Mouse (Mus musculus): Measurements from ENCODE around the gene Plpp7. TPM values are rescaled to one million over a fixed set of nuclear protein-coding genes. Genes with fewer than 3 reads are reported as not detected.

Gene Plpp7
- polyA plus RNA-seq, 2 experiments, result 1.1 to 1.4 TPM

DNA sequence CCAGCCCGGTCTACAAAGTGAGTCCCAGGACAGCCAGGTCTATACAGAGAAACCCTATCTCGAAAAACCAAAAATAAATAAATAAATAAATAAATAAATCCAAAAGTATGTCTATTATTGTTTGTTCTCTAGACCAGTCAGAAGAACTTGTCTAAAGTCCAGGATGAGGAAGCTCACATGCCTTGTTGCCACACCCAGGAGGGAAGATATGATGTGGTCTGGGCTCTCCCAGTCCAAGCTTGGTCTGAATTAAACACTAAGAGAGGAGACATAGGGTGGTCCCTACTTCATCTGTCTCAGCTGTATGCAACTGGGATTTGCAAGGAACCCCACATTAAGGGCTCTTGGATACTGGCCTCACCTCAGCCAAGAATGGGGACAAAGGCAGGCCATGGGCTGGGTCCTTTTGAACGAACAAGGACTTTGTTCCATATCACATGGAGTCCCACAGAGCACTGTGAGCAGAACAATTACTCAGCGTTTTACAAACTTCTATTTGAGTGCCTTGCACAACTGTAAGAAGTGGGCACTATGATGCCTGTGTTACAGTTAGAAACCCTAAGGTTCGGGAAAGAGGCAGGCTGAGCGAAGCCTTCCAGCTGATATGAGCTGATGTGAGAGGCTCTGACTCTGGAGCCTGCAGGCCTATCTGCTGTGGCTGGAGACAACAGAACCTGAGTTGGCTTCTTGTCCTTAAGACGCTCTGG, 1.2 kb upstream of the Plpp7 start:
- 57% methylated on average over 7 of the region's 7 CpGs for WGBS (ENCODE audit: insufficient replicate concordance)
- no peak overlapping the region; the same call in 1 of the 2 replicates for H3K27ac ChIP-seq
- H3K9me3 ChIP-seq (ENCODE audit: control insufficient read depth, low read length), result no peaks in the 10 kb centered on the region
- no peak overlapping the region; the same call in 1 of the 2 replicates for H3K9ac ChIP-seq (replicated peaks)
- peaks cover 14 to 18% of the 10 kb centered on the region in 2 experiments for H3K4me1 ChIP-seq (replicated peaks; ENCODE audit: control insufficient read depth in 2 of 2, insufficient read depth in 2 of 2, low read length in 1 of 2)
- ATAC-seq (ENCODE audit: insufficient read depth) (0 out of 2 replicates have a peak, but pooled peaks have one; percentile 25), DNase-seq (ENCODE audit: low read depth in 3 of 3, low spot score in 3 of 3) (no peak)
- H3K4me2 ChIP-seq (ENCODE audit: low read depth), result no peak overlapping the region
- no peak overlapping the region for H3K4me3 ChIP-seq (ENCODE audit: insufficient read depth in 1 of 2, low read depth in 2 of 2, low read length in 2 of 2)
- TF ChIP-seq EP300 (IDR thresholded peaks at IDR 0.05; ENCODE audit: low read depth), result no peak
- TF ChIP-seq CTCF (IDR thresholded peaks at IDR 0.05; ENCODE audit: low read depth), result no peak
- no peaks in the 10 kb centered on the region for H3K27me3 ChIP-seq (ENCODE audit: control insufficient read depth, insufficient read depth, low read length)
- H3K36me3 ChIP-seq (replicated peaks; ENCODE audit: control insufficient read depth, insufficient read depth, low read depth), result no peaks in the 10 kb centered on the region

DNA sequence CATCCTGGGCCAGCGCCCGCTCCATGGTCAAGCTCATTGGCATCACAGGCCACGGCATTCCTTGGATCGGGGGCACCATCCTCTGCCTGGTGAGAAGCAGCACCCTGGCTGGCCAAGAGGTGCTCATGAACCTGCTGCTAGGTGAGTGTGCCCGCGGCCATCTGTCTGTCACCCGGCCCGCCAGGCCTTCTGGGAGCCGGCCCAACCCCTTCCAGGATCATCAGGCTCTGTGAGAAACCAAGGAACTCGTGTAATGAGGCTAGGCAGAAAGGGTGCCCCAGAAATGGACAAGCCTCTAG, 743 bp downstream of the Plpp7 start:
- 76% methylated on average over 10 of the region's 10 CpGs for WGBS (ENCODE audit: insufficient replicate concordance)
- H3K4me1 ChIP-seq (replicated peaks; ENCODE audit: control insufficient read depth in 2 of 2, insufficient read depth in 2 of 2, low read length in 1 of 2), result peaks cover 14 to 21% of the 10 kb centered on the region in 2 experiments
- no peaks in the 10 kb centered on the region for H3K27me3 ChIP-seq (ENCODE audit: control insufficient read depth, insufficient read depth, low read length)
- H3K27ac ChIP-seq, result no peak overlapping the region
- no peak for DNase-seq (ENCODE audit: low read depth in 3 of 3, low spot score in 3 of 3)
- peak overlapping the region; percentile 41 for H3K4me2 ChIP-seq (ENCODE audit: low read depth)
- H3K9ac ChIP-seq (replicated peaks), result no peak overlapping the region; the same call in 1 of the 2 replicates
- peak overlapping the region in 1 of 2 experiments; percentile 27; a peak in 1 of 4 replicates for H3K4me3 ChIP-seq (ENCODE audit: insufficient read depth in 1 of 2, low read depth in 2 of 2, low read length in 2 of 2)
- H3K36me3 ChIP-seq (replicated peaks; ENCODE audit: control insufficient read depth, insufficient read depth, low read depth), result no peaks in the 10 kb centered on the region
- no peak for ATAC-seq (ENCODE audit: insufficient read depth)
- TF ChIP-seq EP300 (IDR thresholded peaks at IDR 0.05; ENCODE audit: low read depth) (no peak), CTCF (IDR thresholded peaks at IDR 0.05; ENCODE audit: low read depth) (no peak)
- no peaks in the 10 kb centered on the region for H3K9me3 ChIP-seq (ENCODE audit: control insufficient read depth, low read length)

DNA sequence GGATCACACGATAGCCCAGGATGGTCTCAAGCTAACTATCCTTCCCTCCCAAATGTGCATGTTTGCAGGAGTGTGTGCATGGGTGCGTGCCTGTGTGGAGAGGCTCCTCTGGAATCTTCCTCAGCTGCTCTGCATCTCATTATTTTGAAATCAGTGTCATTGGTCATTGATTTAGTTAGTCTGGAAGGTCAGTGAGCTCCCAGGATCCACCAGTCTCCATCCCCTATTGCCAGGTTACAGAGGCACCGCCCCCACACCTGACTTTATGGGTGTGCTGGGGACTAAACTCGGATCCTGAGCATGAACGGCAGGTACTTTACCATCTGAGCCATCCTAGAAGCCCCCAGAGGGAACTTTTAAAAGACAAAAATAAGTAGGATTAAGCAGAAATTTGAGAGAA, 7.6 kb downstream of the Plpp7 start:
- Histone ChIP-seq H3K4me2 (ENCODE audit: low read depth) (no peak overlapping the region), H3K9ac (replicated peaks) (no peak overlapping the region), H3K36me3 (replicated peaks; ENCODE audit: control insufficient read depth, insufficient read depth, low read depth) (no peaks in the 10 kb centered on the region), H3K27me3 (ENCODE audit: control insufficient read depth, insufficient read depth, low read length) (no peaks in the 10 kb centered on the region), H3K9me3 (ENCODE audit: control insufficient read depth, low read length) (no peaks in the 10 kb centered on the region), H3K4me1 (replicated peaks; ENCODE audit: control insufficient read depth in 2 of 2, insufficient read depth in 2 of 2, low read length in 1 of 2) (peaks cover 9 to 18% of the 10 kb centered on the region in 2 experiments; a peak in 3 of 4 replicates), H3K27ac (no peak overlapping the region), H3K4me3 (ENCODE audit: insufficient read depth in 1 of 2, low read depth in 2 of 2, low read length in 2 of 2) (no peak overlapping the region)
- DNase-seq (ENCODE audit: low read depth in 3 of 3, low spot score in 3 of 3) (no peak), ATAC-seq (ENCODE audit: insufficient read depth) (no peak)
- 74% methylated on average over 5 of the region's 5 CpGs for WGBS (ENCODE audit: insufficient replicate concordance)
- TF ChIP-seq EP300 (IDR thresholded peaks at IDR 0.05; ENCODE audit: low read depth) (no peak), CTCF (IDR thresholded peaks at IDR 0.05; ENCODE audit: low read depth) (no peak)

DNA sequence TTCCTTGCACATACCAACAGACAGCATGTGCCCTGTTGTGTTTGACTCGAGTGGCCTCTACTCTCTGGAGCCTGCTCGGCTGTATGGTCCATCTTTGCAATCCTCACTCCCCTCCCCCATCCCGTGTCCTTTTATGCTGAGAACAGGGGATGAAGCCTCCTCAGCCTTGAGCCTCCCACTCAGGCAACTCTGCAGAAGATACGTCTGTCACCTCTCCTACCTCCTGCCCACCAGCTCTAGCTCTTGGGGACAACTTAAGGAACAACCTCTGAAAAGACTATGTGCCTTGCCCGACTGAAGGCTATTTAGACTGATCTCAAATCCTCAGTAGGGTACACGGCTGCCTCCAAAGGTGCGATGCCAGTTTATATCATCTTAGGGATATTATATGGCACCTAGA, 8.2 kb downstream of the Plpp7 start:
- Histone ChIP-seq H3K9me3 (ENCODE audit: control insufficient read depth, low read length) (no peaks in the 10 kb centered on the region), H3K4me1 (replicated peaks; ENCODE audit: control insufficient read depth in 2 of 2, insufficient read depth in 2 of 2, low read length in 1 of 2) (peaks cover 8 to 15% of the 10 kb centered on the region in 2 experiments; a peak in 3 of 4 replicates), H3K27ac (no peak overlapping the region), H3K9ac (replicated peaks) (no peak overlapping the region), H3K4me2 (ENCODE audit: low read depth) (no peak overlapping the region), H3K4me3 (ENCODE audit: insufficient read depth in 1 of 2, low read depth in 2 of 2, low read length in 2 of 2) (no peak overlapping the region), H3K36me3 (replicated peaks; ENCODE audit: control insufficient read depth, insufficient read depth, low read depth) (no peaks in the 10 kb centered on the region), H3K27me3 (ENCODE audit: control insufficient read depth, insufficient read depth, low read length) (no peaks in the 10 kb centered on the region)
- 66% methylated on average over 7 of the region's 7 CpGs for WGBS (ENCODE audit: insufficient replicate concordance)
- no peak for ATAC-seq (ENCODE audit: insufficient read depth)
- TF ChIP-seq EP300 (IDR thresholded peaks at IDR 0.05; ENCODE audit: low read depth), result no peak
- no peak for TF ChIP-seq CTCF (IDR thresholded peaks at IDR 0.05; ENCODE audit: low read depth)
- no peak for DNase-seq (ENCODE audit: low read depth in 3 of 3, low spot score in 3 of 3)

DNA sequence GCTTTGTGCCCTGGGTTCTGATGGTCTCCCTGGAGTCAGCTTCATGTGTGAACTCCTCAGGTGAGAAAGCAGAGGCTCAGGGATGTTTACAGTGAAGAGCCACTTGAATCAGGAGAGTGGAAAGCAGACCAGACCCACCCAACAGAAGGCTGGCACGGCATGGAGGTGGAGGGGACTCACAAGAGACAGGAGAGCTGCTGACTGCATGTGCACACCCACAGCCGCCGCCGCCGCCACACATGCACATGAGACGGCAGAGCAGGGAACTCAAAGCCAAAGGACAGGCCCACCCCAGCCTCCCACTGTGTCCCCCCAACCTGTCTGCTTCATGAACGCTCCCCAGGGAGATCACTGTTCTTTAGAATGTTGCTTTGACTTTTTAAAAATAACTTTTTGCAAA, 8.8 kb downstream of the Plpp7 start:
- H3K4me3 ChIP-seq (ENCODE audit: insufficient read depth in 1 of 2, low read depth in 2 of 2, low read length in 2 of 2), result no peak overlapping the region
- no peak overlapping the region for H3K27ac ChIP-seq
- WGBS (ENCODE audit: insufficient replicate concordance), result 81% methylated on average over 7 of the region's 7 CpGs
- no peak for TF ChIP-seq EP300 (IDR thresholded peaks at IDR 0.05; ENCODE audit: low read depth)
- TF ChIP-seq CTCF (IDR thresholded peaks at IDR 0.05; ENCODE audit: low read depth), result no peak
- no peak overlapping the region for H3K9ac ChIP-seq (replicated peaks)
- no peaks in the 10 kb centered on the region for H3K36me3 ChIP-seq (replicated peaks; ENCODE audit: control insufficient read depth, insufficient read depth, low read depth)
- H3K9me3 ChIP-seq (ENCODE audit: control insufficient read depth, low read length), result no peaks in the 10 kb centered on the region
- ATAC-seq (ENCODE audit: insufficient read depth), result no peak
- H3K27me3 ChIP-seq (ENCODE audit: control insufficient read depth, insufficient read depth, low read length), result no peaks in the 10 kb centered on the region
- H3K4me1 ChIP-seq (replicated peaks; ENCODE audit: control insufficient read depth in 2 of 2, insufficient read depth in 2 of 2, low read length in 1 of 2), result peaks cover 2 to 10% of the 10 kb centered on the region in 2 experiments; a peak in 3 of 4 replicates
- H3K4me2 ChIP-seq (ENCODE audit: low read depth), result no peak overlapping the region
- no peak for DNase-seq (ENCODE audit: low read depth in 3 of 3, low spot score in 3 of 3)

Measured in liver, embryonic 14.5 days (tissue).